In genomic region chr15:59739197-59739596, GRCm38 (mm10) we compare ENCODE assay signal across 24 mouse cellular contexts.
A peak's percentile ranks its signal among the peaks of the same experiment; 100 is the strongest.
DNase-seq lines count a peak whose midpoint lies in the region; ATAC-seq and TF ChIP-seq lines count a peak whose summit lies in the region.
"Had no signal": no experiment of that assay in that cellular context is flagged by ENCODE, and none has a peak within 500 bp of the region (broad histone marks: within the 10 kb centered on the region; RNA-seq: fewer than 3 reads in every experiment).

No protein-coding gene starts in this region.

- no peak overlapping the region for H3K4me2 ChIP-seq in liver, postnatal 0 days (ENCODE audit: low read depth, low read length)
- H3K4me2 ChIP-seq: embryonic facial prominence, embryonic 12.5 days; heart, embryonic 11.5 days; hindbrain, embryonic 13.5 days; limb, embryonic 13.5 days; liver, embryonic 13.5 days; lung, embryonic 15.5 days; midbrain, embryonic 15.5 days had no signal

- H3K27me3 ChIP-seq in liver, postnatal 0 days (ENCODE audit: insufficient read depth, low read length) = no peaks in the 10 kb centered on the region
- H3K27me3 ChIP-seq: embryonic facial prominence, embryonic 12.5 days; hindbrain, embryonic 13.5 days; limb, embryonic 13.5 days; liver, embryonic 13.5 days; lung, embryonic 15.5 days; midbrain, embryonic 15.5 days had no signal

- TF ChIP-seq EP300 in liver, postnatal 0 days (IDR thresholded peaks at IDR 0.05; ENCODE audit: low read depth) = no peak

- H3K36me3 ChIP-seq in liver, postnatal 0 days (replicated peaks; ENCODE audit: insufficient read depth, low read length) = no peaks in the 10 kb centered on the region
- H3K36me3 ChIP-seq: embryonic facial prominence, embryonic 12.5 days; hindbrain, embryonic 13.5 days; limb, embryonic 13.5 days; liver, embryonic 13.5 days; lung, embryonic 15.5 days; midbrain, embryonic 15.5 days had no signal

- no peaks in the 10 kb centered on the region for H3K9me3 ChIP-seq in liver, postnatal 0 days (ENCODE audit: low read length)
- H3K9me3 ChIP-seq: embryonic facial prominence, embryonic 12.5 days; hindbrain, embryonic 13.5 days; liver, embryonic 13.5 days; lung, embryonic 15.5 days; midbrain, embryonic 15.5 days had no signal

- H3K4me3 ChIP-seq in liver, postnatal 0 days (ENCODE audit: low read depth, low read length) = no peak overlapping the region
- H3K4me3 ChIP-seq: embryonic facial prominence, embryonic 12.5 days; erythroblast, embryonic 14.5 days; hindbrain, embryonic 13.5 days; limb, embryonic 13.5 days; liver, embryonic 13.5 days; lung, embryonic 15.5 days; midbrain, embryonic 15.5 days had no signal

- H3K9ac ChIP-seq in liver, postnatal 0 days (replicated peaks) = no peak overlapping the region
- H3K9ac ChIP-seq: embryonic facial prominence, embryonic 12.5 days; hindbrain, embryonic 13.5 days; limb, embryonic 13.5 days; liver, embryonic 13.5 days; lung, embryonic 15.5 days; midbrain, embryonic 15.5 days had no signal

- H3K4me1 ChIP-seq in liver, postnatal 0 days (ENCODE audit: insufficient read depth) = peaks cover 7% of the 10 kb centered on the region
- H3K4me1 ChIP-seq: embryonic facial prominence, embryonic 12.5 days; hindbrain, embryonic 13.5 days; liver, embryonic 13.5 days; lung, embryonic 15.5 days; midbrain, embryonic 15.5 days had no signal

- TF ChIP-seq CTCF in liver, postnatal 0 days (IDR thresholded peaks at IDR 0.05; ENCODE audit: low read depth) = no peak

- no peak overlapping the region for H3K27ac ChIP-seq in liver, postnatal 0 days (ENCODE audit: low read depth)
- H3K27ac ChIP-seq: embryonic facial prominence, embryonic 12.5 days; hindbrain, embryonic 13.5 days; limb, embryonic 13.5 days; liver, embryonic 13.5 days; lung, embryonic 15.5 days; midbrain, embryonic 15.5 days had no signal

- peak; percentile 93 for ATAC-seq in common myeloid progenitor, adult 5-6 weeks (replicated peaks; ENCODE audit: low read depth, poor library complexity, severe bottlenecking)
- ATAC-seq in monocyte, adult 5-6 weeks (replicated peaks; ENCODE audit: insufficient number of reproducible peaks, low FRiP score, low TSS enrichment, poor library complexity, severe bottlenecking) = peak; percentile 88
- ATAC-seq in liver, postnatal 0 days = no peak
- ATAC-seq: forebrain, embryonic 16.5 days; intestine, embryonic 16.5 days; midbrain, embryonic 15.5 days had no signal

- DNase-seq in heart, adult 11 months = peak; percentile 84
- DNase-seq in heart, adult 9 months (ENCODE audit: low spot score in 2 of 2) = no peak
- peak; percentile 61 for DNase-seq in CD4-positive helper T cell, adult 2 months (ENCODE audit: low read depth, low spot score)
- DNase-seq in liver, postnatal 0 days = no peak
- no peak for DNase-seq in neural tube, embryonic 10.5 days (ENCODE audit: extremely low spot score, low spot score)
- DNase-seq in adipocyte (ENCODE audit: low spot score) = no peak
- DNase-seq: cerebellum, adult 8-10 months; gastrocnemius, postnatal 36 days; heart, postnatal 10 days; liver, embryonic 13.5 days; retina, postnatal 1 day; right cerebral cortex, postnatal 4 days; thymus, postnatal 36 days had no signal

- WGBS in liver, postnatal 0 days (ENCODE audit: insufficient replicate concordance) = 44% methylated on average over 5 of the region's 5 CpGs

Comparison
In these comparisons a context has a peak if more than half of its experiments do, and no peak if none do; other contexts are left out.
1. DNase-seq: peak in heart, adult 11 months (single experiment) and CD4-positive helper T cell, adult 2 months (single experiment); none in heart, adult 9 months (0 of 2), liver, postnatal 0 days (single experiment), neural tube, embryonic 10.5 days (single experiment) and adipocyte (single experiment).